Mouse (Mus musculus) left cerebral cortex, postnatal 4 days (tissue): Measurements from ENCODE around the gene Bicdl1. TPM values are rescaled to one million over a fixed set of nuclear protein-coding genes. Genes with fewer than 3 reads are reported as not detected.
A peak's percentile ranks its signal among the peaks of the same experiment; 100 is the strongest.

Experiments used
- DNase-seq: peaks from one replicate; pipeline ENCODE4 v3.0.0-alpha.2; 2022
- intact Hi-C: fragments of 180-260 bp; cut with DNase I; formaldehyde crosslinking; loops from one replicate; pipeline ENCODE4 v1.15.1; 2025
- microRNA-seq: library from miRNA; unstranded; fragments of <30 nt; microRNA quantifications from one replicate; pipeline ENCODE4 v1.2.0, GENCODE M21; 2022
- total RNA-seq, 2 experiments: library from RNA; stranded (reverse); gene quantifications; 2 replicates each; pipeline ENCODE4 v1.2.3; 2021

Bicdl1 gene
- total RNA-seq, 2 experiments from 2014 or later, result 144 to 151 TPM

DNA sequence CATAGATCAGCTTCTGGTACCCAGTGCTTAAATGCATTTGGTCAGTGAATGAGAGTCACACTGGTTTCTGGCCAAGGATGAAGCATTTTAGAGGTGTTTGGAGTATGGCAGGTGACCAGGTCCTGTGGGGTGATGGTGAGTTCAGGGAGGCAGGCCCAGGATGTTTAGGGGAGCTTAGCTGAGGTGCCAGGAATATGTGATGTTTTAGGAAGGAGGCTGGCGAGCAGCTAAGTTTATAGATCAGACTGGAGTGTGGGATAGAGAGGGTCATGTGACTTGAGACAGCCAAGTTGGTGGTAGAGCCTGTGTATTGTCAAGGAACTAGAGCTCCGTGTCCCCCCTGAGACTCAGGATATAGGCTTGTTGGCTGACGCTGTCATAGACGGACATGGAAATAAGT, 98.4 kb downstream of the Bicdl1 start:
- no peak for DNase-seq
- intact Hi-C loops, result no loop called here

DNA sequence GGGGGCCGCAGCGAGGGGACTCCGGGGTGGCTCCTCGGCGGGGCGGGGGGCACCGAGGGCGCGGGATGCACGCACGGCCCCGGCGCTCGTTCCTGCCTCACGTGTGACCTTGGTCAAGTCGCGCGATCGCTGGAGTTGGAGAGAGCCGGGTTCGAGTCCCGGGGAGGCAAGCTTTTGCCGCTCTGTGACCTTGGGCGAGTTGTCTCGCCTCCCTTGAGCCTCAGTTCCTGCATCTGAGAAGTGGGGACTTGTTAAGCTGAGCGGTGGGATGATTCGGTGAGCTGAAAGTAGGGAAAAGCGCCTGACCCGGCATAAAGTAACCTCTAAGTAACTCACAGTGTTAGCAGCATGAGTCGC, 99.1 kb downstream of the Bicdl1 start:
- DNase-seq, result peak; percentile 38
- intact Hi-C loops, result no loop called here

DNA sequence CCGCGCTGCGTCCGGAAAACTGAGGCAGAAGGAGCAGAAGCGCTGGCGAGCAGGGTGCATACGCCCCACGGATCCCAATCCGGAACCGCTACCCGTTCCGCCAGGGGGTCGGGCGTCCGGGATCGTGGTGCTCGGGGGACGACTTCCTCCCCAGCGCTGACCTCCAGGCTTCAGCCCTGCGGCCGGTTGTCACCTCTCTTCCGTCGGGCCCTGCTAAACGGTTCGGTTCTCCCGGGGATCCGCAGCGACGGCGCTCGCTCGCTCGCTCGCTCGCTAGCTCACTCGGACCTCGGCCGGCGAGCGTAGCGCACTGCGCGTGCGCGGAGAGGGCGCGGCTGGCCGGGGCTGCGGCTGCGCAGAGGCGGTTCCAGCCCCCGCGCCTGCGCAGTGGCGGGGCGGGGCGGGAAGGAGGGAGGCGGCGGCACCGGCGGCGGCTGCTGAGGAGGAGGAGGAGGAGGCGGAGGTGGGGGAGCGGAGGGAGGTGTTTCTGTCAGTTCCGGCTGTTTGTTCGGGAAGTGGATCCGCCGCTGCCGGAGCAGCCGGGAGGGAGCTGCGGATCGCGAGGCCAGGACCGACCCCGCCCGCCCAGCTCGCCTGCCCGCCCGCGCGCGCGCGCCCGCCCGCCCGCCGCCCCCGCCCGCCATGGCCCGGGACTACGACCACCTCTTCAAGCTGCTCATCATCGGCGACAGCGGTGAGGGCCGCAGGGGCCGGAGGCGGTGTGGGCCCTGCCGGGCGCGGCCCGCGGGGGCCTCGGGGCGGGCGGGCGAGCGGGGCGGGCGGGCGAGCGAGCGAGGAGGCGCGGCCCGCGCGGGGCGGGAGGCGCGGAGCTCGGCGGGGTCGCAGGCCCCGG, 99.7 kb downstream of the Bicdl1 start, which contains the start of gene Rab35:
TSS of gene Rab35 (plus strand) at position 404 of the 853 bp plus-strand sequence.
- peak; percentile 95 for DNase-seq
- intact Hi-C loops, result no loop called here

DNA sequence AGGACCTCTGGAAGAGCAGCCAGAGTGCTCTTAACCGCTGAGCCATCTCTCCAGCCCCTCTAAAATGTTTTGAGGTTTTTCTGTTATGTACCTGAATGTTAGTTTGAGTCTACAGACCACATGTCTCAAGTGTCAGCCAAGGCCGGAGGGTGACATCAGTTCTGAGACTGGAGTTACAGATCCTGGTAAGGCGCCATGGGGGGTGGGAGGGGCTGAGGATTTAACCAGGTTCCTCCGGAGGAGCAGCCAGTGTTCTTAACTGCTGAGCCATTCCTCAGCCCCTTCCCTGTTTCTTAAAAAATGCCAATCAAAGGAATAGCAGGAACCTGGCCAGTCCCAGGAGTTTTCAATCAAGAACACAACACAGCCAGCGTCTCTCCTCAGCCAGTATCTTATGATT, 101.1 kb downstream of the Bicdl1 start:
- no peak for DNase-seq
- intact Hi-C loops, result no loop called here

DNA sequence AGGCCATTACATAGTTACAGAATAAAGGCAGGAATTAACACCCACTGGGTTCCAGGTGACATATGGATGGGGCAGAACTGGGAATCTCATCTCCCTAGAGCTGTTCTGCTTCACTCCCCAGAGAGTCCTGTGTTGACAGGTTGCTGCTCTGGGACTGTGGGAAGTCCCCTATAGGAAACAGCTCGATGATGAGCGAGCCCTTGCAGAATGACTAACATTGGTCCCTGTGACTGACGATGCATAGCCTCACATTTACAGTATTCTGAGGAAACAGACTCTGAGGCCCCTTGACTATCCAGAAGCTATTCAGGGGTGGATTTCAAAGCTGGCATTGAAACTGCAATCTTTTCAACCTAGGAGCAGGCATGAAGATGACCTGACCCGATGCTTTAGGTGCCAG, 101.7 kb downstream of the Bicdl1 start:
- DNase-seq, result no peak
- intact Hi-C loops, result no loop called here

DNA sequence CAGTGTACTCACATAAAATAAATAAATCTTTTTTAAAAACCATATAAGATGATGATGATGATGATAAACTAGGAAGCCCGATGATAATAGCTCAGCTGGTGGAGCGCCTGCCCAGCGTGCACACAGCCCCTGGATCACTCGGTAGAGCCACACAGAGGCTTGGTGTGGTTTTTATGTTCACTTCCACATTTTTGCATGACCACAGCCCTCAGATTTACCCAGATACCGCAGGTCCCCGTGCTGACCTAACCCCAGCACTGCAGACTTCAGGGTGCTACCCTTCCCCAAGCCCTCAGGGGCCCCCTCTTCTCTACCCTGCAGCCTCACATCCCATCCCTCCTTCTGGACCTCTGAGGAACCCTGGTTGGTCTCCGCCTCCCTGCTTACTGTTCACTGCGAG, 103.3 kb downstream of the Bicdl1 start:
- no peak for DNase-seq
- intact Hi-C loops, result no loop called here

DNA sequence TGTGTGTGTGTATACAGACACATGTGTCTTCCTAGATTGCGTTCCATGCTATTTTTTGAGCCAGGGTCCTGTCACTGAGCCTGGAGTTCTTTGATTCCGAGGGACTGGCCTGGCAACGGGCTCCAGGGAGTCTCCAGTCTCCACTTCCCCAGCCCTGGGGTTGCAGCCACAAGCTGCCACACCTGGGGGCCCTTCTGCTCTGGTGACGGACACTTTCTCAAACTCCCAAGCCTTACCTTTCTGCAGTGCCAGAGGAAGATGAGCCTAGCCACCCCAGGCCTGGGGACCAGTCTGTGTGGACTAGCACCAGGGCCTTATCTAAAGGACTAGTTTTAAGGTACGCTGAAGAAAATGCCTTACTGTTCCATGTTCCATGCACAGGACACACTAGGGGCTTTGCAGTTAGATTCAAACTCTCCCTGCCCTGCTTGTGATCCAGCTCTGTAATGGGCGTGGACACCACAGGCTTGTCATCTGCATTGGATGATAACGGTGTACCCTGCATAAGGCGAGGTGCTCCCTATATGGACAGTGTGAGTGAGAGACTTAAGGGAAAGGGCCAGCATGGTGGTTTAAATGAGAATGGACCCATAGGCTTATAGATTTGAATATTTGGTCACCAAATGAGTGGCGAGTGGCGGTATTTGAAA, 105.1 kb downstream of the Bicdl1 start:
- no peak for DNase-seq
- intact Hi-C loops, result no loop called here

DNA sequence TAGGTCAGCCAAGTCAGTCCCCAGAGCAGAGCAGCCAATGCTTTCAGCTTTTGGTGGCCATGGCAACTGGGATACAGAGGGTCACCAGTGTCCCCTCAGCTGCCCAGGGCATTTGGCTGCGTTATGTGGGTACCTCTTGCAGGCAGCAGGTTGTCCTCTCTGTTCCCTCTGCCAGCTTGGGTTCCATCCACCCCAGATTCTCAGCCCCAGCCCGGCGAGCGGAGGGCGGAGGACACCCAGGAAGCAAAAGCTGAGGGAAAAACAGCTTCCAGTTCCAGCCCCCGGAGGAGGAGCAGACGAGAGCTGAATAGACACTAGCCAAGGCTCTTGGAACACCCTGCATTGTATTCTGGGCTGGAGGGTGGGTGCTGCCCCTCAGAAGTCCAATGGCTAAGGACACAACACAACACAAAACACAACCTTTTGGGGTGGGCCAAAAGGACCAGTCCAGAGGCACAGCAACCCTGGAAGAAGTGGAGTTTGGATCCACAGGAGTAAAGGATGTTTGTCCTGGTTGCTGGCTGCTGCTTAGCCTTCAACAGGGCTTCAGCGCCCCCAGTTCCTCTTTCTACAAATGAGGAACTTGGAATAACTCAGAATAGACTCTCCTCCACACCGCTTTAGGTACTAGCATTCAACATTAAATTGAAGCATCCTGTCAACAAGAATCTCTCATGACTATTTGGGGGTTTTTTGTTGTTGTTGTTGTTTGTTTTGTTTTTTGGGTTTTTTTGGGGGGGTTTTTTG, 107.6 kb downstream of the Bicdl1 start:
- no peak for DNase-seq
- intact Hi-C loops, result no loop called here

DNA sequence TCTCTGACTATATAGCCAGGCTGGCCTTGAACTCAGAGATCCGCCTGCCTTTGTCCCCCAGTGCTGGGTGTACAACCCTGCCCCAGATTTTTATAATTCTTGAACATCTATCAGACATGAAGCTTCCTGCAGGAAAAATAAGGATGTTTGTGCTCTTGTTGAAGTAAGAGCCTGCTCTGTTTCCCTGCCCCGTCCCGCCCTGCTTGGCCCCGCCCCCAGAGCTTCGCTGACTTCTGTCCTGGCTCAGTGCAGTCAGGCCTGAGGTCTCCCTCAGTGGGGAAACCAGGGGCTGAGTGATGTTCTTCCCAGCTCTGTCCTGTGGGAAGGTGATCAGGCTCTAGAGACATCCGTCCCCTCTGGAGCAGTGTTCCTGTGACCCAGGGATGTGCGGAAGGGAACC, 108.7 kb downstream of the Bicdl1 start:
- no peak for DNase-seq
- intact Hi-C loops, result no loop called here

DNA sequence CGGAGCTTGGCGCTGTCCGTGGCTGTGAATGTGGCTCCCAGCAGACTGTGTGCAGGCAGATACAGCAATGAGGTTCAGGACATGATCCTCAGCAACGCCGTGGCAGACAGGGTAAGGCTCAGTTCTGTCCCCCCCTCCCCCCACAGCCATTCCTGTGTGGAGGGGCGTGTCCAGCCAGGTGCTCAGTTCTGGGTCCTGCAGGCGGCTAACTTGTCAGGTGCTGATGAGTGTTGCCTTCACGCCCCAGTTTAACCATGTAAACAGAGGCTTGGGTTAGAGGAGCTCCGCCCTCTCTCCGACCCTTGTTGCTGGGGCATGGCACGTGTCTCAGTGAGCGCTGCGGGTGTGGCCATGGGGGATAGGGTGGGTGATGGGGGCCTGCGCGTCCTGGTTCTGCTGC, 111.7 kb downstream of the Bicdl1 start:
- intact Hi-C loops, result no loop called here
- DNase-seq, result no peak

DNA sequence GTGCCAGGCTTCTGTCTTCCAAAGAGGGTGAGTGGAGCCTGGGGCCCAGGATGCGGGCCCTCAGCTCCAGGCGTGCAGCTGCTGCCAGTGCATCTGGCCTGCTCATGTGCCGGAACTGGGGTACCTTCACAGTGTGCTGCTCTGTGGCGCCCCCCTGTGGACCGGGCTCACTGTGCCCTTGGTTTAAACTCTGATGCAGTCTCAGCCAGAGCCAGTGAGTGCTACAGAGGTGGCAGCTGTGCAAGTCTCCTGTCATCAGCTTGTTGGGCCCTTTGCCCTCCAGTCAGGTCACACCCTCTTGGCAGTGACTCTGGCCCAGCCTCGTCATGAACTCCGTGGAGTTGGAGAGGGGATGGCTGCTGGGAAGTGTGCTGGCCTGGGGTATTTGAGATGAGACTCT, 116.5 kb downstream of the Bicdl1 start:
- intact Hi-C loops, result no loop called here

DNA sequence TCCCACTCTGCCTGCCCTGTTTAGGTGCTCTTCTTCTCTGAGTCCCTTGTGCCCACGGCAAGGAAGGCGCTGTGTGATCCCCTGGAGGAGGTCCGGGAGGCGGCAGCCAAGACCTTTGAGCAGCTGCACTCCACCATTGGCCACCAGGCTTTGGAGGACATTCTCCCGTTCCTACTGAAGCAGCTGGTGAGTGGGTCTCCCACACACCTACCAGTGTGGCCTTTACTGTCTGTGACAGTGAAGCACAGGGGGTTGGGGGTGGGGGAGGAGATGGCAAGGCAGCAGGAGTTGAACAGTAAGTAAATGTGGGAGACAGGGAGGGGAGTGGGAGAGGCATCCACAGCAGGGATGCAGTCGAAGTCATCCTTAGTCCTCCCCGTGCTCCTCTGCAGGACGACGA, 118.1 kb downstream of the Bicdl1 start:
- no peak for DNase-seq
- intact Hi-C loops, result no loop called here

More for the DNA sequence above, 116.5 kb downstream of the Bicdl1 start:
- peak; percentile 29 for DNase-seq

DNA sequence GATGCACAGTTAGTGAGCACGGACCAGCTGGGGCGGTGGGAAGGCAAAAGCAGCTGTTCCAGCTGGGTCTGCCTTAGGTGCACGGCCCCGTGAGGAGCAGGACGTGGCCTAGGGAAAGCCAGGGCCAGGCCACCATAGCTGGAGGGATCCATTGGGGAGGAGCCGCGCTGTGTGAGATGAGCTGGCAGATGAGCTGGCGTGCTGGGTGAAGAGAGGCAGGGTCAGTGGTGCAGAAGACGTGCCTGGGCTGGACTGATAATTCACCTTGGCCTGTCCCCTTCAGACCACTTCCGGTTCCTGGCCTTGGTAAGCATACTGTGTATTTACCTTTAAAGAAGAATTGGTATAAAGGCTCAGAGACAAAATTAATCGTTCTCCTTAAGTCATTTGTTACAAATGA, 119.9 kb downstream of the Bicdl1 start:
- intact Hi-C loops, result no loop called here
- DNase-seq, result no peak

DNA sequence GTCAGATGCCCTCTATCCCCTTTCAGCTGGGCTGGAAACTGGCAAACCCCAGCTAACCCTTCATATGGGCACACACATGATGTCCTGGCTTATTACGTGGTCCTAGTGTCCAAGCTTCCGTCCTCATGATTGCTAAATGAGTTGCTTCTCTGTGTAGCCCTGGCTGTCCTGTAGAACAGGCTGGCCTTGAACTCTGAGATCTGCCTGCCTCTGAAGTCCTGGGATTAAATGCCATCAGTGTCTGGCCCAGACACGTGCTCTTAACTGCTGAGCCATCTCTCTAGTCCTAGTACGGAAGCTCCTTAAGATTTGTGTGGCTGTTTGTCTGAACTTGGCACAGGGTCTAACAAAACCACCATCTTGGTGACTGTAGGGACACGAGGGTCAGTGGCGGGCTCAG, 127.9 kb downstream of the Bicdl1 start:
- DNase-seq, result no peak
- intact Hi-C loops, result no loop called here

Small RNA genes lying within 50 kb of the gene (microRNA-seq; reads per million reads assigned to microRNA genes)
- not detected for gene Mir7030

Other genes with a start within 250 kb of the Bicdl1 start
- 10 to 100 TPM; 28.4 to 31.5 TPM for gene Sirt4, start 246.9 kb downstream of the Bicdl1 start, total RNA-seq
- 10 to 100 TPM; 23.9 to 24.7 TPM for gene Pxn, start 224.9 kb downstream of the Bicdl1 start, total RNA-seq
- gene Rplp0, start 172.2 kb downstream of the Bicdl1 start, total RNA-seq, result 100 to 1,000 TPM; 657 to 680 TPM
- gene Gcn1l1, start 166.4 kb downstream of the Bicdl1 start, total RNA-seq, result 10 to 100 TPM; 85.8 to 87.0 TPM
- 10 to 100 TPM; 93.8 to 97.7 TPM for gene Rab35, start 99.7 kb downstream of the Bicdl1 start, total RNA-seq
- 10 to 100 TPM; 41.9 to 47.1 TPM for gene Cit, start 113.7 kb upstream of the Bicdl1 start, total RNA-seq